Mouse (Mus musculus) cerebellum, adult 2 months (tissue): ENCODE results near the gene Elf1. TPM values are rescaled to one million over a fixed set of nuclear protein-coding genes. Genes with fewer than 3 reads are reported as not detected.

ENCODE experiments used
- DNase-seq, 2 experiments: peaks; one replicate each; pipeline ENCODE4 v3.0.0; 2021
- H3K27ac ChIP-seq: fragments of 200-500 bp; 2 replicates; pipeline ENCODE4 v1.5.1; 2012; ENCODE audit warnings: low read length, control low read depth, inconsistent platforms; ENCODE audit not compliant: insufficient read depth
- H3K27me3 ChIP-seq: fragments of 200-500 bp; 2 replicates; pipeline ENCODE4 v1.6.1; 2012; ENCODE audit warnings: inconsistent platforms, mild to moderate bottlenecking, low read length, moderate library complexity; ENCODE audit not compliant: control insufficient read depth, insufficient read depth
- H3K4me1 ChIP-seq: fragments of 200-500 bp; 2 replicates; pipeline ENCODE4 v1.6.1; 2011; ENCODE audit warnings: low read length; ENCODE audit not compliant: control insufficient read depth, insufficient read depth
- H3K4me3 ChIP-seq: fragments of 200-500 bp; replicated peaks from 2 replicates; pipeline ENCODE3; 2011; ENCODE audit warnings: mild to moderate bottlenecking, low read depth, low read length, control low read depth; ENCODE audit not compliant: insufficient read depth
- CTCF ChIP-seq: fragments of 200-500 bp; IDR thresholded peaks from 2 replicates; pipeline ENCODE4 v1.5.1; 2011; ENCODE audit warnings: low read depth, mild to moderate bottlenecking, control low read depth, low read length, moderate library complexity, borderline replicate concordance; ENCODE audit not compliant: insufficient read depth
- POLR2A ChIP-seq: fragments of 200-500 bp; IDR thresholded peaks from 2 replicates; pipeline ENCODE4 v1.6.1; 2011; ENCODE audit warnings: low read length, control low read depth, borderline replicate concordance; ENCODE audit not compliant: insufficient read depth
- WGBS: fragments of 180-500 bp; shearing (Covaris S2); methylation state at CpG from one replicate; pipeline ENCODE4 v1.1.7; 2018; 5-methylcytosine and 5-hydroxymethylcytosine counted together
- polyA plus RNA-seq: library from polyadenylated mRNA; depleted of rRNA; stranded (reverse); fragments of >200 nt; gene quantifications from 2 replicates; pipeline ENCODE4 v1.2.3, GENCODE M21; 2012

Elf1 gene
- polyA plus RNA-seq, 1 experiment = 4.1 TPM

- H3K4me1 ChIP-seq = no peaks in the 10 kb centered on the region
- no peak overlapping the region for H3K27ac ChIP-seq
- no peaks in the 10 kb centered on the region for H3K27me3 ChIP-seq
- TF ChIP-seq POLR2A (no peak), CTCF (no peak)
- no peak overlapping the region for H3K4me3 ChIP-seq
- no peak for DNase-seq
- WGBS = 72% methylated on average over 2 of the region's 2 CpGs
Observed at GRCm38 (mm10) chr14:79513951-79514350, 33.0 kb downstream of the Elf1 start.

- H3K27ac ChIP-seq = no peak overlapping the region
- 86% methylated on average over 8 of the region's 8 CpGs for WGBS
- TF ChIP-seq POLR2A (no peak), CTCF (no peak)
- no peaks in the 10 kb centered on the region for H3K4me1 ChIP-seq
- H3K4me3 ChIP-seq = no peak overlapping the region
- no peaks in the 10 kb centered on the region for H3K27me3 ChIP-seq
- DNase-seq = no peak
Observed at GRCm38 (mm10) chr14:79515100-79515499, 34.1 kb downstream of the Elf1 start.

GRCm38 (mm10) chr14:79515511-79516242 lies 34.7 kb downstream of the Elf1 start:
- no peak for TF ChIP-seq CTCF
- no peak for TF ChIP-seq POLR2A
- 80% methylated on average over 8 of the region's 8 CpGs for WGBS
- no peak overlapping the region for H3K4me3 ChIP-seq
- no peaks in the 10 kb centered on the region for H3K4me1 ChIP-seq
- no peak for DNase-seq
- no peak overlapping the region for H3K27ac ChIP-seq
- no peaks in the 10 kb centered on the region for H3K27me3 ChIP-seq

GRCm38 (mm10) chr14:79516243-79516610 lies 35.2 kb downstream of the Elf1 start:
- DNase-seq = no peak
- Histone ChIP-seq H3K27me3 (no peaks in the 10 kb centered on the region), H3K4me3 (no peak overlapping the region), H3K4me1 (no peaks in the 10 kb centered on the region), H3K27ac (no peak overlapping the region)
- TF ChIP-seq POLR2A = no peak
- no peak for TF ChIP-seq CTCF
- 84% methylated on average over 5 of the region's 5 CpGs for WGBS

GRCm38 (mm10) chr14:79516751-79517150 lies 35.8 kb downstream of the Elf1 start:
- WGBS = 88% methylated on average over 2 of the region's 2 CpGs

GRCm38 (mm10) chr14:79517185-79517740 lies 36.3 kb downstream of the Elf1 start:
- TF ChIP-seq CTCF = no peak
- TF ChIP-seq POLR2A = no peak
- no peaks in the 10 kb centered on the region for H3K27me3 ChIP-seq
- WGBS = 92% methylated on average over 8 of the region's 8 CpGs

More at GRCm38 (mm10) chr14:79516751-79517150, 35.8 kb downstream of the Elf1 start:
- Histone ChIP-seq H3K27ac (no peak overlapping the region), H3K27me3 (no peaks in the 10 kb centered on the region), H3K4me3 (no peak overlapping the region), H3K4me1 (no peaks in the 10 kb centered on the region)
- TF ChIP-seq POLR2A (no peak), CTCF (no peak)
- no peak for DNase-seq

GRCm38 (mm10) chr14:79518123-79518522 lies 37.1 kb downstream of the Elf1 start:
- 83% methylated on average over 2 of the region's 2 CpGs for WGBS
- TF ChIP-seq POLR2A (no peak), CTCF (no peak)

More at GRCm38 (mm10) chr14:79517185-79517740, 36.3 kb downstream of the Elf1 start:
- DNase-seq = no peak
- Histone ChIP-seq H3K4me1 (no peaks in the 10 kb centered on the region), H3K27ac (no peak overlapping the region), H3K4me3 (no peak overlapping the region)

GRCm38 (mm10) chr14:79518761-79519662 lies 38.0 kb downstream of the Elf1 start:
- TF ChIP-seq POLR2A (no peak), CTCF (no peak)
- no peaks in the 10 kb centered on the region for H3K27me3 ChIP-seq
- 78% methylated on average over 19 of the region's 19 CpGs for WGBS

More at GRCm38 (mm10) chr14:79518123-79518522, 37.1 kb downstream of the Elf1 start:
- H3K27ac ChIP-seq = no peak overlapping the region
- H3K4me1 ChIP-seq = no peaks in the 10 kb centered on the region
- no peak for DNase-seq
- H3K4me3 ChIP-seq = no peak overlapping the region
- H3K27me3 ChIP-seq = no peaks in the 10 kb centered on the region

More at GRCm38 (mm10) chr14:79518761-79519662, 38.0 kb downstream of the Elf1 start:
- Histone ChIP-seq H3K4me3 (no peak overlapping the region), H3K4me1 (no peaks in the 10 kb centered on the region), H3K27ac (no peak overlapping the region)
- DNase-seq = no peak
